Mouse (Mus musculus): ENCODE measurements around the gene Hsfy2. TPM values are rescaled to one million over a fixed set of nuclear protein-coding genes. Genes with fewer than 3 reads are reported as not detected.

Gene Hsfy2
- not detected in 2 replicates for polyA plus RNA-seq (2014; fragmentation: Nextera tagmentation; extraction: Ambion mirVana)

- no peak within 1 kb of the TSS for H3K9ac ChIP-seq (ENCODE audit: low read length)
- WGBS: 86% methylated on average over 2 of the region's 2 CpGs
- H3K27ac ChIP-seq (ENCODE audit: low read depth, low read length): no peak within 1 kb of the TSS
- H3K4me3 ChIP-seq (ENCODE audit: low read depth, low read length): no peak within 1 kb of the TSS
- ATAC-seq (replicated peaks; ENCODE audit: low FRiP score): no peak
- H3K4me2 ChIP-seq (ENCODE audit: low read depth, low read length, severe bottlenecking): no peak within 1 kb of the TSS
- H3K27me3 ChIP-seq (ENCODE audit: control insufficient read depth, insufficient read depth, low read length): no peaks in the 10 kb centered on the region
- H3K4me1 ChIP-seq (replicated peaks; ENCODE audit: control insufficient read depth, insufficient read depth, low read length): no peaks in the 10 kb centered on the region
- DNase-seq (ENCODE audit: low spot score): no peak
- no peaks in the 10 kb centered on the region for H3K9me3 ChIP-seq (ENCODE audit: control insufficient read depth, low read length)
- no peaks in the 10 kb centered on the region for H3K36me3 ChIP-seq (ENCODE audit: control insufficient read depth, insufficient read depth, low read length)
These were observed at the start of gene Hsfy2 for GRCm38 (mm10) chr1:56637335-56637734. Hsfy2 (minus strand) TSS chr1:56637435.

DNA sequence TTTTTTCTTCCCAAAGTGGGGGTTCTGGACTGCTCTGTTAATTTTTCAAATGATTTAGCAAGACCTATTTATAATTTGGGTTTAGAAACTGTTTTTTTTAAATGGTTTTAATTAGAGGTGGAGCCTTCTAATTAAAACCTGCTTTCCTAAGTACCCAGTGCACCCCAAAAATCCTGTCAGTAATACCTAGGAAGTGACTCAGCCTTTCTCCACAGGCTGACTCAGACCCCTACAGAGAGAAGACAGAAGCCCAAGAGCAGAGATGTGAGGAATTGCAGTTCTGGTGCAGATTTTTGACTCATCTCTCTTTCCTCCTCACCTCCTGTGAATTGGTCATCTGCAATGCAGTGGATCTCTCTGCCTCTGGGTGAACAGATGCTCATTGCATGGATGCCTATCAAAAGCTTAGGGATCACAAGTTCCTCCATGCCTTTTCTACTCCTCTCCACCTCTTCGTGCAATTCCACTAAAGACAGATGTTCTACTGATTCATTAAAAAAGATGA, 47.9 kb upstream of the Hsfy2 start:
- no peak overlapping the region for H3K4me2 ChIP-seq (ENCODE audit: low read depth, low read length, severe bottlenecking)
- DNase-seq (ENCODE audit: low spot score) (no peak), ATAC-seq (replicated peaks; ENCODE audit: low FRiP score) (no peak)
- 85% methylated on average over 1 of the region's 1 CpGs for WGBS
- H3K36me3 ChIP-seq (ENCODE audit: control insufficient read depth, insufficient read depth, low read length): no peaks in the 10 kb centered on the region
- no peaks in the 10 kb centered on the region for H3K4me1 ChIP-seq (replicated peaks; ENCODE audit: control insufficient read depth, insufficient read depth, low read length)
- H3K9ac ChIP-seq (ENCODE audit: low read length): no peak overlapping the region
- no peak overlapping the region for H3K27ac ChIP-seq (ENCODE audit: low read depth, low read length)
- no peaks in the 10 kb centered on the region for H3K27me3 ChIP-seq (ENCODE audit: control insufficient read depth, insufficient read depth, low read length)
- no peaks in the 10 kb centered on the region for H3K9me3 ChIP-seq (ENCODE audit: control insufficient read depth, low read length)
- no peak overlapping the region for H3K4me3 ChIP-seq (ENCODE audit: low read depth, low read length)

- Histone ChIP-seq H3K36me3 (ENCODE audit: control insufficient read depth, insufficient read depth, low read length) (no peaks in the 10 kb centered on the region), H3K27me3 (ENCODE audit: control insufficient read depth, insufficient read depth, low read length) (no peaks in the 10 kb centered on the region), H3K4me1 (replicated peaks; ENCODE audit: control insufficient read depth, insufficient read depth, low read length) (no peaks in the 10 kb centered on the region), H3K9ac (ENCODE audit: low read length) (no peak overlapping the region), H3K4me2 (ENCODE audit: low read depth, low read length, severe bottlenecking) (no peak overlapping the region), H3K4me3 (ENCODE audit: low read depth, low read length) (no peak overlapping the region), H3K27ac (ENCODE audit: low read depth, low read length) (no peak overlapping the region), H3K9me3 (ENCODE audit: control insufficient read depth, low read length) (no peaks in the 10 kb centered on the region)
- DNase-seq (ENCODE audit: low spot score) (no peak), ATAC-seq (replicated peaks; ENCODE audit: low FRiP score) (no peak)
These were observed 47.3 kb upstream of the Hsfy2 start for GRCm38 (mm10) chr1:56684512-56684911.

DNA sequence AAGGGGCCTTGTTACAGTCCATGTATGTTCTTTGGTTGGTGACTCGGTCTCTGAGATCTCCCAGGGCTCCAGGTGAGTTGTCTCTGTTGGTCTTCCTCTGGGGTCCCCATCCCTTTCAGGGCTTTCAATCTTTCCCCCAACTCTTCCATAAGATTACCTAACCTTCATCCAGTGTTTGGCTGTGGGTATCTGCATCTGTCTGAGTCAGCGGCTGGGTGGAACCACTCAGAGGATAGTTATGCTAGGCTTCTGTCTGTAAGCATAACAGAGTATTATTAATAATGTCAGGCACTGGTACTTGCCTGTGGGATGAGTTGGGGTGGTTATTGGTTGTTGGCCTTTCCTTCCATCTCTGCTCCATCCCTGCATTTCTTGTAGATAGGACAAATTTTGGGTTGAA, 44.0 kb upstream of the Hsfy2 start:
- no peak overlapping the region for H3K27ac ChIP-seq (ENCODE audit: low read depth, low read length)
- no peak overlapping the region for H3K4me2 ChIP-seq (ENCODE audit: low read depth, low read length, severe bottlenecking)
- WGBS: 86% methylated on average over 2 of the region's 2 CpGs
- no peaks in the 10 kb centered on the region for H3K9me3 ChIP-seq (ENCODE audit: control insufficient read depth, low read length)
- H3K27me3 ChIP-seq (ENCODE audit: control insufficient read depth, insufficient read depth, low read length): no peaks in the 10 kb centered on the region
- no peak overlapping the region for H3K4me3 ChIP-seq (ENCODE audit: low read depth, low read length)
- no peak overlapping the region for H3K9ac ChIP-seq (ENCODE audit: low read length)
- no peak for DNase-seq (ENCODE audit: low spot score)
- H3K36me3 ChIP-seq (ENCODE audit: control insufficient read depth, insufficient read depth, low read length): no peaks in the 10 kb centered on the region
- no peaks in the 10 kb centered on the region for H3K4me1 ChIP-seq (replicated peaks; ENCODE audit: control insufficient read depth, insufficient read depth, low read length)
- no peak for ATAC-seq (replicated peaks; ENCODE audit: low FRiP score)

GRCm38 (mm10) chr1:56675253-56675652, 38.0 kb upstream of the Hsfy2 start:
- Histone ChIP-seq H3K36me3 (ENCODE audit: control insufficient read depth, insufficient read depth, low read length) (no peaks in the 10 kb centered on the region), H3K27ac (ENCODE audit: low read depth, low read length) (no peak overlapping the region), H3K4me3 (ENCODE audit: low read depth, low read length) (no peak overlapping the region), H3K4me1 (replicated peaks; ENCODE audit: control insufficient read depth, insufficient read depth, low read length) (no peaks in the 10 kb centered on the region), H3K4me2 (ENCODE audit: low read depth, low read length, severe bottlenecking) (no peak overlapping the region), H3K9me3 (ENCODE audit: control insufficient read depth, low read length) (no peaks in the 10 kb centered on the region), H3K27me3 (ENCODE audit: control insufficient read depth, insufficient read depth, low read length) (no peaks in the 10 kb centered on the region), H3K9ac (ENCODE audit: low read length) (no peak overlapping the region)
- ATAC-seq (replicated peaks; ENCODE audit: low FRiP score) (no peak), DNase-seq (ENCODE audit: low spot score) (no peak)
- WGBS: 52% methylated on average over 2 of the region's 2 CpGs

DNA sequence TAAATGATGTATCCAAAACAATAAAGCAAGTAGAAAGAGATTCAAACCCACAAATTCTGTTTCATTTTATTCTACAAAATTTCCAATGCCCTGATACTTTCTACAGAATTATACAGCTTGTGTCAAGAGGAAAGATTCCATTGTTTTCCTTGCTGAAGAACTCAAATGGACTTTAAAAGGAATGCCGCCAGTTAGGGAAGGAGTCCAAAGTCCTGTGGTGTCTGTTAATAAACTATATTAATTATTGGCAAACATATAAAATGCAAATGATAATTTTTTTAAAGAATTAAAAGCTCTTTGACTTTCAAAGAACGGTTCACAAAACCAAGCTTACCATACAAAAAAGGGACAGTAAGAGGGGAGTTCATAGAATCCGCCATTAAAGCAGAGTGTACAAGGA, 37.4 kb upstream of the Hsfy2 start:
- Histone ChIP-seq H3K27me3 (ENCODE audit: control insufficient read depth, insufficient read depth, low read length) (no peaks in the 10 kb centered on the region), H3K36me3 (ENCODE audit: control insufficient read depth, insufficient read depth, low read length) (no peaks in the 10 kb centered on the region), H3K4me2 (ENCODE audit: low read depth, low read length, severe bottlenecking) (no peak overlapping the region), H3K27ac (ENCODE audit: low read depth, low read length) (no peak overlapping the region), H3K9ac (ENCODE audit: low read length) (no peak overlapping the region), H3K9me3 (ENCODE audit: control insufficient read depth, low read length) (no peaks in the 10 kb centered on the region), H3K4me3 (ENCODE audit: low read depth, low read length) (no peak overlapping the region), H3K4me1 (replicated peaks; ENCODE audit: control insufficient read depth, insufficient read depth, low read length) (no peaks in the 10 kb centered on the region)
- DNase-seq (ENCODE audit: low spot score) (no peak), ATAC-seq (replicated peaks; ENCODE audit: low FRiP score) (no peak)
- WGBS: 95% methylated on average over 3 of the region's 3 CpGs

- no peak overlapping the region for H3K4me2 ChIP-seq (ENCODE audit: low read depth, low read length, severe bottlenecking)
- no peak overlapping the region for H3K4me3 ChIP-seq (ENCODE audit: low read depth, low read length)
- no peaks in the 10 kb centered on the region for H3K9me3 ChIP-seq (ENCODE audit: control insufficient read depth, low read length)
- ATAC-seq (replicated peaks; ENCODE audit: low FRiP score) (peak; percentile 78), DNase-seq (ENCODE audit: low spot score) (peak; percentile 58)
- H3K27ac ChIP-seq (ENCODE audit: low read depth, low read length): no peak overlapping the region
- WGBS: 24% methylated on average over 8 of the region's 8 CpGs
- H3K9ac ChIP-seq (ENCODE audit: low read length): no peak overlapping the region
- H3K4me1 ChIP-seq (replicated peaks; ENCODE audit: control insufficient read depth, insufficient read depth, low read length): no peaks in the 10 kb centered on the region
- H3K27me3 ChIP-seq (ENCODE audit: control insufficient read depth, insufficient read depth, low read length): no peaks in the 10 kb centered on the region
- no peaks in the 10 kb centered on the region for H3K36me3 ChIP-seq (ENCODE audit: control insufficient read depth, insufficient read depth, low read length)
These were observed 34.2 kb upstream of the Hsfy2 start for GRCm38 (mm10) chr1:56671241-56671945.

GRCm38 (mm10) chr1:56670509-56670908, 33.3 kb upstream of the Hsfy2 start:
- Histone ChIP-seq H3K27me3 (ENCODE audit: control insufficient read depth, insufficient read depth, low read length) (no peaks in the 10 kb centered on the region), H3K4me2 (ENCODE audit: low read depth, low read length, severe bottlenecking) (no peak overlapping the region), H3K9me3 (ENCODE audit: control insufficient read depth, low read length) (no peaks in the 10 kb centered on the region), H3K9ac (ENCODE audit: low read length) (no peak overlapping the region), H3K36me3 (ENCODE audit: control insufficient read depth, insufficient read depth, low read length) (no peaks in the 10 kb centered on the region), H3K4me1 (replicated peaks; ENCODE audit: control insufficient read depth, insufficient read depth, low read length) (no peaks in the 10 kb centered on the region), H3K27ac (ENCODE audit: low read depth, low read length) (no peak overlapping the region), H3K4me3 (ENCODE audit: low read depth, low read length) (no peak overlapping the region)
- 74% methylated on average over 5 of the region's 5 CpGs for WGBS
- DNase-seq (ENCODE audit: low spot score) (no peak), ATAC-seq (replicated peaks; ENCODE audit: low FRiP score) (no peak)

GRCm38 (mm10) chr1:56664606-56665005, 27.4 kb upstream of the Hsfy2 start:
- Histone ChIP-seq H3K4me2 (ENCODE audit: low read depth, low read length, severe bottlenecking) (no peak overlapping the region), H3K9ac (ENCODE audit: low read length) (no peak overlapping the region), H3K36me3 (ENCODE audit: control insufficient read depth, insufficient read depth, low read length) (no peaks in the 10 kb centered on the region), H3K9me3 (ENCODE audit: control insufficient read depth, low read length) (no peaks in the 10 kb centered on the region), H3K27ac (ENCODE audit: low read depth, low read length) (no peak overlapping the region), H3K4me1 (replicated peaks; ENCODE audit: control insufficient read depth, insufficient read depth, low read length) (no peaks in the 10 kb centered on the region), H3K27me3 (ENCODE audit: control insufficient read depth, insufficient read depth, low read length) (no peaks in the 10 kb centered on the region), H3K4me3 (ENCODE audit: low read depth, low read length) (no peak overlapping the region)
- DNase-seq (ENCODE audit: low spot score) (no peak), ATAC-seq (replicated peaks; ENCODE audit: low FRiP score) (no peak)
- 87% methylated on average over 3 of the region's 3 CpGs for WGBS

Measured in forebrain, embryonic 11.5 days (tissue).